Mouse (Mus musculus) duodenum, adult 2 months (tissue): Measurements from ENCODE around the gene Olfr1303. TPM values are rescaled to one million over a fixed set of nuclear protein-coding genes. Genes with fewer than 3 reads are reported as not detected.

Source experiments
- polyA plus RNA-seq: library from polyadenylated mRNA; depleted of rRNA; stranded (reverse); fragments of >200 nt; gene quantifications from 2 replicates; pipeline ENCODE4 v1.2.3, GENCODE M21; 2012; ENCODE audit warnings: low replicate concordance; rRNA removed

Gene Olfr1303
- not detected in 2 replicates for polyA plus RNA-seq

DNA sequence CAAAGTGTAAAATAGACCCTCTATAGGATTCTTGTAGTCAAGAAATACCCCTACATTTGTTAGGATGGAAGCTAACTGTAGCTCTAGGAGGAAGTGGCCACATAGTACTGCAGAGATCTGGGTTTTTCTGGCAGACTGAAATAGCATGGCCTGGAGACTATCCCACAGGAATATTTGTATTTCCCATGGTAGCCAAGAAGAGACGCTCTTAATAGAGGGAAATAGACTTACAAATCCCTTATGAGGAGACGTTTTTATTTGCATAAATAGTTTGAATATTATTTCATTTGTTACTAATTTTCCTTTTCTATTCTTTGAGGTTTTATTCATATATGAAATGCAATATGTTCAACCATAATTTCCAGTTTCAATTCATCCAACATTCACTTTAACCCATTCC lies at the start of gene Olfr1303:
Gene Olfr1303, minus strand, starts transcription at position 101 of the 400 bp plus-strand sequence.

DNA sequence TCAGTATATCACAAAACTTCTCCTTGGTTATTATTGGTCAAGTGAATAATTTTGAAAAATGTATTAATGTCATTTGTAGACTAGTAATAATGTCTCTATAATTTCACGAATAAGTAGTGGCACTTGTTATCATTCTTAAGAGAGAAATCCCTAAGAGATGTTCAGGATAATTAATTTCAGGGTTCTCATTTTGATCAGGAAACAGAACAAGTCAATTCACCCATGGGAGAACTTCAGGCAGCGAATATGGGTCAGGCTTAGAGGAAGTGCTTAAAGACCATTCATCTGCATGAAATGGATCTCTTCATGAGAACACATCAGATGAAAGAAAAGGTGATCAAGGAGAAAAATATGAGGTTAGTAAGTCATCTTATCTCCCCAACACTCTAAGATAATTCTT lies 43.0 kb downstream of the Olfr1303 start, which contains the start of gene Olfr1302:
Gene Olfr1302, plus strand, starts transcription at position 301 of the 400 bp plus-strand sequence.

Other genes starting within 250 kb of the Olfr1303 start
- gene Olfr1297, start 193.8 kb downstream of the Olfr1303 start, polyA plus RNA-seq, result not detected in 2 replicates
- not detected in 2 replicates for gene Olfr1298, start 171.1 kb downstream of the Olfr1303 start, polyA plus RNA-seq
- gene Olfr1299, start 158.9 kb downstream of the Olfr1303 start, polyA plus RNA-seq, result not detected in 2 replicates
- gene Olfr1301, start 69.3 kb downstream of the Olfr1303 start, polyA plus RNA-seq, result not detected in 2 replicates
- gene Olfr1302, start 42.9 kb downstream of the Olfr1303 start, polyA plus RNA-seq, result not detected in 2 replicates
- not detected in 2 replicates for gene Olfr1305, start 56.8 kb upstream of the Olfr1303 start, polyA plus RNA-seq
- gene Olfr1306, start 95.9 kb upstream of the Olfr1303 start, polyA plus RNA-seq, result not detected in 2 replicates
- gene Olfr1307, start 129.1 kb upstream of the Olfr1303 start, polyA plus RNA-seq, result not detected in 2 replicates
- gene Olfr1308, start 144.6 kb upstream of the Olfr1303 start, polyA plus RNA-seq, result not detected in 2 replicates
- not detected in 2 replicates for gene Olfr1309, start 169.9 kb upstream of the Olfr1303 start, polyA plus RNA-seq
- not detected in 2 replicates for gene Olfr1310, start 192.4 kb upstream of the Olfr1303 start, polyA plus RNA-seq
- gene Olfr1311, start 204.1 kb upstream of the Olfr1303 start, polyA plus RNA-seq, result not detected in 2 replicates
- gene Olfr1312, start 229.9 kb upstream of the Olfr1303 start, polyA plus RNA-seq, result not detected in 2 replicates